Mouse (Mus musculus) kidney, adult 8-10 months (tissue): ENCODE data around the gene Pnrc2.

Experiments
- DNase-seq, 2 experiments: peaks; one replicate each; pipeline ENCODE4 v3.0.0; 2022

Pnrc2 gene

GRCm38 (mm10) chr4:135821772-135822171 lies 51.9 kb downstream of the Pnrc2 start:
- DNase-seq, result no peak
